Mouse (Mus musculus) left cerebral cortex, postnatal 4 days (tissue): ENCODE data around the gene H2afv. TPM values are rescaled to one million over a fixed set of nuclear protein-coding genes. Genes with fewer than 3 reads are reported as not detected.
A peak's percentile ranks its signal among the peaks of the same experiment; 100 is the strongest.
"Not testable (repeated sequence)": the region's sequence is repeated elsewhere in the genome, so short reads cannot be mapped to it uniquely, and the experiment has no call there.

Source experiments
- DNase-seq: peaks from one replicate; pipeline ENCODE4 v3.0.0-alpha.2; 2022
- intact Hi-C: fragments of 180-260 bp; cut with DNase I; formaldehyde crosslinking; loops from one replicate; pipeline ENCODE4 v1.15.1; 2025
- total RNA-seq, 2 experiments: library from RNA; stranded (reverse); gene quantifications; 2 replicates each; pipeline ENCODE4 v1.2.3; 2021

The H2afv gene
- total RNA-seq, 2 experiments from 2014 or later: 35.4 to 44.5 TPM

- intact Hi-C loops: no loop called here
- DNase-seq: no peak
These were observed 27.2 kb downstream of the H2afv start for GRCm38 (mm10) chr11:6417069-6417468.

GRCm38 (mm10) chr11:6416405-6417034 is 27.7 kb downstream of the H2afv start:
- DNase-seq: peak; percentile 93
- intact Hi-C loops: no loop called here

- peak; percentile 99 for DNase-seq
- intact Hi-C loops: no loop called here
These were observed 28.5 kb downstream of the H2afv start for GRCm38 (mm10) chr11:6415551-6416404.

GRCm38 (mm10) chr11:6414751-6415550 is 29.3 kb downstream of the H2afv start, which contains the start of gene Ppia:
Gene Ppia, plus strand, starts transcription at chr11:6415443.
- intact Hi-C loops: no loop called here
- DNase-seq: no peak

- DNase-seq: no peak
- intact Hi-C loops: no loop called here
These were observed 31.0 kb downstream of the H2afv start for GRCm38 (mm10) chr11:6413264-6413663.

GRCm38 (mm10) chr11:6411684-6412083 is 32.6 kb downstream of the H2afv start:
- peak; percentile 83 for DNase-seq
- intact Hi-C loops: no loop called here

GRCm38 (mm10) chr11:6410755-6411154 is 33.5 kb downstream of the H2afv start:
- DNase-seq, intact Hi-C loops: not testable (repeated sequence)

- intact Hi-C loops: no loop called here
- DNase-seq: no peak
These were observed 34.1 kb downstream of the H2afv start for GRCm38 (mm10) chr11:6410050-6410602.

- intact Hi-C loops: no loop called here
- no peak for DNase-seq
These were observed 37.1 kb downstream of the H2afv start for GRCm38 (mm10) chr11:6407162-6407621.

- intact Hi-C loops: no loop called here
- peak; percentile 48 for DNase-seq
These were observed 37.7 kb downstream of the H2afv start for GRCm38 (mm10) chr11:6406251-6407161.

- intact Hi-C loops: no loop called here
- no peak for DNase-seq
These were observed 38.6 kb downstream of the H2afv start for GRCm38 (mm10) chr11:6405591-6406081.

GRCm38 (mm10) chr11:6404699-6405566 is 39.3 kb downstream of the H2afv start:
- DNase-seq: peak; percentile 81
- intact Hi-C loops: no loop called here

- intact Hi-C loops: no loop called here
- no peak for DNase-seq
These were observed 40.3 kb downstream of the H2afv start for GRCm38 (mm10) chr11:6403830-6404405.

- peak; percentile 70 for DNase-seq
These were observed 41.4 kb downstream of the H2afv start for GRCm38 (mm10) chr11:6402515-6403510.

GRCm38 (mm10) chr11:6398141-6398540 is 46.1 kb downstream of the H2afv start:
- intact Hi-C loops: no loop called here
- no peak for DNase-seq

More at GRCm38 (mm10) chr11:6402515-6403510, 41.4 kb downstream of the H2afv start:
- intact Hi-C loops: no loop called here

GRCm38 (mm10) chr11:6395565-6395964 is 48.7 kb downstream of the H2afv start:
- intact Hi-C loops: no loop called here
- no peak for DNase-seq

GRCm38 (mm10) chr11:6393866-6394265 is 50.4 kb downstream of the H2afv start:
- DNase-seq: peak; percentile 71
- intact Hi-C loops: no loop called here
